Mouse (Mus musculus) bone marrow macrophage, adult 2 months (primary cell): ENCODE measurements around the gene Slc29a3. TPM values are rescaled to one million over a fixed set of nuclear protein-coding genes. Genes with fewer than 3 reads are reported as not detected.

Experiments used
- H3K27ac ChIP-seq: 2 replicates; pipeline ENCODE4 v1.5.1; 2012; ENCODE audit warnings: low read depth, low read length; ENCODE audit not compliant: insufficient read depth
- H3K4me1 ChIP-seq: 2 replicates; pipeline ENCODE4 v1.6.1; 2012; ENCODE audit warnings: low read length; ENCODE audit not compliant: control insufficient read depth, insufficient read depth
- H3K4me3 ChIP-seq: 2 replicates; pipeline ENCODE4 v1.5.1; 2012; ENCODE audit warnings: mild to moderate bottlenecking, low read length, moderate library complexity; ENCODE audit not compliant: insufficient read depth
- CTCF ChIP-seq: IDR thresholded peaks from 2 replicates; pipeline ENCODE4 v1.5.1; 2012; ENCODE audit warnings: low read depth, mild to moderate bottlenecking, low read length, moderate library complexity
- POLR2A ChIP-seq: IDR thresholded peaks from 2 replicates; pipeline ENCODE4 v1.6.1; 2012; ENCODE audit warnings: mild to moderate bottlenecking, low read depth, low read length, borderline replicate concordance
- polyA plus RNA-seq: library from polyadenylated mRNA; stranded (reverse); fragments of >200 nt; gene quantifications from 2 replicates; pipeline ENCODE4 v1.2.4, GENCODE M21; 2012; ENCODE audit not compliant: missing spikeins, insufficient read depth, insufficient read length

The Slc29a3 gene
- 42.7 and 50.8 TPM in 2 replicates for polyA plus RNA-seq

DNA sequence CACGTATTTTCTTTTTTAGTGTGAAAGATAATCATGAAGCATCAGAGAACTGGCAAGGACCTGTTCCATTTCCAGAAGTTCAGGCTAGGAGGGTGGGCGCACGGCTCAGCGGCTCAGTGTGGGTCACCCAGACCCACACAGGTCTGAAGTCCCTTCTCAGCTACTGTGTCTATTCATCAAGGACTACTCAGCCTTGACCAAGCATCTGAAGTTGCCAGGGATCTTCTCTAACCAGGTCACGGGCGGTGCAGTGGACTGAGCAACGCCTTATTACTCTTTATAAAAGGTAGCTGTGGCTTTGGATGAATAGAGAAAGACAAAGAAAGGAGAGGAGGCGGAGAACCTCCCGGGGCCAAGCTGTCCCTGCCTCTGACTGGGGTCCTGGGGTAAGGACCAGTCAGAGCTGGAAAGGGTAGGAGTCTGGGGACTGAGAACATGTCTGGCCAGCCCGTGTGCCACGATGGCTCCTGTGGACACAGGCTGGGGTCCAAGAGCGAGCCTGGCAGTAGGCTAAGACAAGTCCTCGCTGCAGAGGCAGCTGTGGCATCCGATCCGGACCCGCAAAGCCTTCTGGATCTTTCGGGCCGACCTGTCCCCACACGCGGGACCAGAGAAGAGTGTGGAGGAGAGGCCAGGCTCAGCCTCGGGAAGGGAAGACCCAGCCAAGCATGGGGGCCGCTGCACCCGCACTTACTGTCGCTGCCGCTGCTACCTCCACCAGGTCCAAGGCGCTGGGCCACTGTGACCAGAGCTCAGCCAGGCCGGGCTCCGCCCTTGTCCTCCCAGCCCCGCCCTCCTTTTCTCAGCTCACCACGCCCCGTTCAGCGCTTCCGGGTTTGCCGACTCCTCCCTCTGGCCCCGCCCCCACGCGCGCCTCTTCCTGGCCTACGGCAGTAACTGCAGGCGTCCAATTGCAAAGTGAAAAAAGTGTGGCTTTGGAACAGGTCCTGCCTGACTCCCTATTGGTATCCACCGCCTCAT, at the start of gene Slc29a3:
TSS of gene Slc29a3 (minus strand) at position 755 of the 981 bp plus-strand sequence.
- peak; percentile 82; the same call in 1 of the 2 replicates for TF ChIP-seq POLR2A
- TF ChIP-seq CTCF, result no peak
- Histone ChIP-seq H3K4me1 (peaks cover 43% of the 10 kb centered on the region), H3K27ac (peak within 1 kb of the TSS; percentile 44), H3K4me3 (peak within 1 kb of the TSS; percentile 76)

DNA sequence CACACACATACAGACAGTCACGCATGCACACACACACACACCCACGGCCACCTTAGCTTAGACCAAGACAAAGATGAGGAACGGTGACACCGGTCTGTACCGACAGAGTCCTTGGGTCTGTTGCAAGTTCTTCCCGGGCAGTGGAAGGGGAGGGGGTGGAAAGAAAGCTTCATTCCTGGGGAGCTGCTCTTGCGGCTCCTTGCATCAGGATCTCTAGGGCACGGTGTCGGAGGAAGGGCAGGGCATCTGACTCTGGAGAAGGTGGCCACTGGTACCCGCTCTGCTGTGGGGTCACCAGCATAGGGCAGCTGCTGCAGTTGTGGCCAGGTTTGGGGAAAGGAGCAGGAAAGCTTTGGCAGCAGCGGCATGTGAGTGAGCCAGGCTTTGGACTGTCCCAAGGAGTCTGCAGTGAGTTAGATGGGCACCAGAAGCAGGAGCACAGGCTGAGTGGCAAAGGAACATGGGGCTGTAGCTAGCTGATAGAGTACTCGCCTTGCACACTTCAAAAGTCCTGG, 49.4 kb upstream of the Slc29a3 start:
- no peak overlapping the region for H3K27ac ChIP-seq
- H3K4me3 ChIP-seq, result no peak overlapping the region
- no peak for TF ChIP-seq CTCF
- no peak for TF ChIP-seq POLR2A
- no peaks in the 10 kb centered on the region for H3K4me1 ChIP-seq

GRCm38 (mm10) chr10:60801168-60801897, 48.7 kb upstream of the Slc29a3 start:
- Histone ChIP-seq H3K4me3 (no peak overlapping the region), H3K27ac (no peak overlapping the region), H3K4me1 (no peaks in the 10 kb centered on the region)
- TF ChIP-seq POLR2A (no peak), CTCF (no peak)

DNA sequence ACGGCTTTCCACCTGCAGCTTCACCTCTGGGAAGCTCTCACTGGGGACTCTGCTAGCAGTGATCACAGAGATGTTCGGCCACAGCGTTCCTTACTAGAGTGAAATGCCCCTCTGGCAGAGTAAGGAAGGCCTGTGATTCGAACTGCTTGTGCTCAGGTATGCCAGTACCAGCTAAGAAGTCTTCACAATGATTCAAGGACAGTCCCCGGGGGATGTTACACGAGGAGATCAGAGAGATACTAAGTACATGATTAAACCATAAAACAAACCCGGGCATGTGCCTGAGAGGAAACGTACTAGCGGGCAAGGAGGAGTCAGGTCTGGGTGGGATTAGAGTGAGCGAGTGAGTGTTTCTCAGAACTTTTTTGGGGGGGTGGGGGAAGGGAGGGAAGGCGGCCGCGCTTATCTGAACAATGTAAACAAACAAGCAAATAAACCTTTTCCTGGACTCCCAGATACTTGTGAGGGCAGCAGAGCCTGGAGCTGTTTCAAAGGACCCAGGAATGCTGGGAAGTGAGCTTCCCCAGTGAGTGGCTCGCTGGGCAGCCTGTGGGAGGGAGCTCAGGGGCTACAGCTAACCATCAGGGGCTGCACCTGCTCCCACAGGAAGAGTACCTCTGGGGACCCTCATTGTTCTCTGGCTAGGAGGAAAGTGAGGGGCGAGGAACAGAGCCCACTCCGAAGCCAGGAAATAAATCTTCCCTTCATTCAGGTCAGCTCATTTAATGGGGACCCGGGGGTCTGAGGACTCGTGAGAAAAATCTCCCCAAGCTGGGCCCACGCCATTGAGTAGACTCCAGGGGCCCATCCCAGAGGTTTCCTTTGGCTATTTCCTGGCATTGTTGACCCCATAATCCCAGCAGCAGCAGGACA, 47.9 kb upstream of the Slc29a3 start:
- Histone ChIP-seq H3K4me1 (no peaks in the 10 kb centered on the region), H3K27ac (no peak overlapping the region), H3K4me3 (no peak overlapping the region)
- TF ChIP-seq POLR2A (no peak), CTCF (no peak)

- TF ChIP-seq POLR2A (no peak), CTCF (no peak)
- Histone ChIP-seq H3K4me1 (no peaks in the 10 kb centered on the region), H3K4me3 (no peak overlapping the region), H3K27ac (no peak overlapping the region)
Measured at GRCm38 (mm10) chr10:60797682-60798422, 45.3 kb upstream of the Slc29a3 start.

DNA sequence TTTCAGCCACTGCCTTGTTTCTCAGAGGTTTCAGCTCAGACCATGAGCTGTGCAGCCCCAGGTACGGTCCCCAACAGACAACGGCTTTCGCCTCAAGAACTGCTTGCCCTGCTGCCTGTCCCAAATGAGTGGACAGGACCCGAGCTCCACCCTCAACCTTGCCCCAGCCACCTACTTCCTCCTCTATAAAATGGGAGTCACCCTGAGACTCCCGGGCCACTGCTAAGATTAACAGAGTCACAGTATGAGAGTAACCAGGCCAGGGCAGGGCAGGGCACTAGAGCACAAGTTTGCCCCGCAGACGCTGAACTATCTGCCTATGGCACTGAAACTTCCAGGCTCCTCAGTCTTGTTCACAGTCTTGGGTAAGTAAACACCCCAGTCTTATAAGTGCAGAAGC, 43.9 kb upstream of the Slc29a3 start:
- Histone ChIP-seq H3K4me1 (no peaks in the 10 kb centered on the region), H3K27ac (no peak overlapping the region), H3K4me3 (no peak overlapping the region)
- TF ChIP-seq POLR2A, result no peak

GRCm38 (mm10) chr10:60796028-60796427, 43.4 kb upstream of the Slc29a3 start:
- Histone ChIP-seq H3K27ac (no peak overlapping the region), H3K4me1 (no peaks in the 10 kb centered on the region), H3K4me3 (no peak overlapping the region)
- TF ChIP-seq POLR2A (no peak), CTCF (no peak)

GRCm38 (mm10) chr10:60794792-60795191, 42.2 kb upstream of the Slc29a3 start:
- Histone ChIP-seq H3K4me1 (no peaks in the 10 kb centered on the region), H3K27ac (no peak overlapping the region), H3K4me3 (no peak overlapping the region)
- TF ChIP-seq POLR2A (no peak), CTCF (no peak)
